Mouse (Mus musculus) liver, adult 2 months (tissue): ENCODE data around the gene Lamtor3. TPM values are rescaled to one million over a fixed set of nuclear protein-coding genes. Genes with fewer than 3 reads are reported as not detected.

Source experiments
- DNase-seq: peaks from one replicate; pipeline ENCODE4 v3.0.0-alpha.2; 2011; ENCODE audit warnings: low read depth, low spot score; ENCODE audit errors: extremely low read depth
- H3K27ac ChIP-seq: fragments of 200-500 bp; replicated peaks from 2 replicates; pipeline ENCODE4 v1.5.1; 2012; ENCODE audit warnings: low read depth, mild to moderate bottlenecking, control low read depth, inconsistent platforms, low read length; ENCODE audit not compliant: insufficient read depth
- H3K27me3 ChIP-seq: fragments of 200-500 bp; 2 replicates; pipeline ENCODE4 v1.6.1; 2012; ENCODE audit warnings: mild to moderate bottlenecking, moderate library complexity, low read length, inconsistent platforms; ENCODE audit not compliant: control insufficient read depth, insufficient read depth
- H3K36me3 ChIP-seq: fragments of 200-500 bp; 2 replicates; pipeline ENCODE4 v1.6.1; 2012; ENCODE audit warnings: low read length, inconsistent platforms; ENCODE audit not compliant: control insufficient read depth, insufficient read depth
- H3K4me1 ChIP-seq: fragments of 200-500 bp; 2 replicates; pipeline ENCODE4 v1.6.1; 2011; ENCODE audit warnings: low read length; ENCODE audit not compliant: control insufficient read depth, insufficient read depth
- H3K4me3 ChIP-seq: fragments of 200-500 bp; 2 replicates; pipeline ENCODE4 v1.5.1; 2011; ENCODE audit warnings: low read depth, mild to moderate bottlenecking, control low read depth, low read length, moderate library complexity; ENCODE audit not compliant: insufficient read depth
- H3K79me2 ChIP-seq: fragments of 200-500 bp; 2 replicates; pipeline ENCODE4 v1.6.1; 2012; ENCODE audit warnings: inconsistent platforms, mild to moderate bottlenecking, low read length, moderate library complexity; ENCODE audit not compliant: control insufficient read depth, insufficient read depth
- H3K9ac ChIP-seq: fragments of 200-500 bp; 2 replicates; pipeline ENCODE4 v1.6.1; 2012; ENCODE audit warnings: low read depth, mild to moderate bottlenecking, control low read depth, inconsistent platforms, low read length
- CTCF ChIP-seq: fragments of 200-500 bp; IDR thresholded peaks from 2 replicates; pipeline ENCODE4 v1.5.1; 2011; ENCODE audit warnings: low read depth, low read length, control low read depth
- POLR2A ChIP-seq: fragments of 200-500 bp; IDR thresholded peaks from 2 replicates; pipeline ENCODE4 v1.6.1; 2011; ENCODE audit warnings: low read length, control low read depth; ENCODE audit not compliant: insufficient read depth; ENCODE audit errors: extremely low read depth
- WGBS: fragments of 180-500 bp; shearing (Covaris S2); methylation state at CpG from one replicate; pipeline ENCODE4 v1.1.7; 2018; 5-methylcytosine and 5-hydroxymethylcytosine counted together
- polyA plus RNA-seq: library from polyadenylated mRNA; depleted of rRNA; stranded (reverse); fragments of >200 nt; gene quantifications from 2 replicates; pipeline ENCODE4 v1.2.3, GENCODE M21; 2012
- total RNA-seq: library from RNA; depleted of rRNA; stranded (reverse); fragments of >200 nt; gene quantifications from 2 replicates; pipeline ENCODE4 v1.2.3, GENCODE M21; 2014

Lamtor3 gene
- total and polyA plus RNA-seq, 2 experiments = 10.8 to 24.5 TPM

DNA sequence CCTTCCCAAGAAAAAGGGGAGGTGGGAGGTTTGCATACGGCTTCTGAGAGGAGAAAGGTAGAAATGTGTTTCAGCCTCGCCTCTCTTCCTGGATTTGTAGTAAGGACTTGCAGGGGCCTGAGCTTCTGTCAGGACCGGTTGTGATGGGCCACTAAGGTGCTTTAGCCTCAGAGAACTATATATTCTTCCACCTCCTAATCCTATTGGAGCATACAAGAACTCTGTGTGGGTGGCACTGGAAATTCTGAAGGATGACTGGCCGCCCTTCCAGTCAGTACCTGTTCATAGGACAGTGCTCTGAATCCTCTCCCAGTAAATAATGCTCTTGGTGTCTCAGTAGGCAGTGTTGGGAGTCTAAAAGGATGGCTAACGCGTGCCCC lies 616 bp downstream of the Lamtor3 start:
- H3K79me2 ChIP-seq = peaks cover 8% of the 10 kb centered on the region; the same call in 1 of the 2 replicates
- peak; percentile 18 for DNase-seq
- H3K27me3 ChIP-seq = no peaks in the 10 kb centered on the region
- H3K4me3 ChIP-seq = peak overlapping the region; percentile 100
- H3K36me3 ChIP-seq = peaks cover 14% of the 10 kb centered on the region
- peak overlapping the region; percentile 99 for H3K9ac ChIP-seq
- peak overlapping the region; percentile 94 for H3K27ac ChIP-seq
- 9% methylated on average over 6 of the region's 6 CpGs for WGBS
- H3K4me1 ChIP-seq = peaks cover 6% of the 10 kb centered on the region; the same call in 1 of the 2 replicates
- no peak for TF ChIP-seq CTCF
- no peak for TF ChIP-seq POLR2A

DNA sequence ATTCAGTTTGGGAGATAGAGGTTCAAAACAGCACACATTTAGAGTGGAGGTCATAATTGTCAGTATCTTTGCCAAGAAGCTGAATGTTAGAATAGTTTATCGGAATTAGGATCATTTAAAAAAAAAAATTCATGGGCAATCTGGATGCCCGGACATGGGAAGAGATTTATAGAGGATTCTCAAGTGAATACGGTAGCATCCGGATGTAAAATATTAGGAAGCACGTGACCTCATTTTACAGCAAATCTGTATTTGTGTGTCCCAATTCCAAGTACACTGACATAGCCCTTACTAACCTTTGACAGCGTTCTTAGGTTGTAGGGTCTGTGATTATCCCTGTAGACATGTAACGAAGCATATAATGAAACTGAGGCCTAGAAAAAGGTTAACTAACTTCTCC lies 1.1 kb downstream of the Lamtor3 start:
- Histone ChIP-seq H3K27me3 (no peaks in the 10 kb centered on the region), H3K27ac (no peak overlapping the region), H3K36me3 (peaks cover 14% of the 10 kb centered on the region), H3K9ac (no peak overlapping the region; the same call in 1 of the 2 replicates), H3K4me1 (peaks cover 6% of the 10 kb centered on the region; the same call in 1 of the 2 replicates), H3K79me2 (peaks cover 8% of the 10 kb centered on the region; the same call in 1 of the 2 replicates), H3K4me3 (peak overlapping the region; percentile 100)
- WGBS = 87% methylated on average over 7 of the region's 7 CpGs
- DNase-seq = no peak
- TF ChIP-seq POLR2A (no peak), CTCF (no peak)

DNA sequence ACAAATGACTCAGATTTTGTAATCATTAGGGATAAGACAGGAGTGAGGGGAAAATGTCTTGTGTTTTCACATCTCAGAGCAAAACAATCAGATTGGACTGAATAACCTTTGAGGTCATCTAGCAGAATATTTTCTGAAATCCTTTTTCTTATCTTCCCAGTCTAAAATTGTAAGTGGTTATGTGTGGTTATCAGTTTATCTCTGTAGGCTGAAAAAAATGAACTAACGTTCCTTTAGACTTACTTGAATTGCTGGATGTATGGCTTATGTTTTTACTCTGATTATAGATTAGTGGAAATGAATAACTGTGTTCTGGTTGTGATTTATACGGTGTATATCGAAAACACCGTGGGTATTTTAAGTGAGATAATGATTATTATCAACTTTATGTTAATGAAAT lies 2.3 kb downstream of the Lamtor3 start:
- Histone ChIP-seq H3K4me1 (peaks cover 6% of the 10 kb centered on the region; the same call in 1 of the 2 replicates), H3K79me2 (peaks cover 8% of the 10 kb centered on the region; the same call in 1 of the 2 replicates), H3K9ac (no peak overlapping the region), H3K4me3 (no peak overlapping the region), H3K27me3 (no peaks in the 10 kb centered on the region), H3K36me3 (peaks cover 21% of the 10 kb centered on the region), H3K27ac (no peak overlapping the region)
- DNase-seq = no peak
- WGBS = 93% methylated on average over 4 of the region's 4 CpGs
- TF ChIP-seq CTCF = no peak
- no peak for TF ChIP-seq POLR2A

DNA sequence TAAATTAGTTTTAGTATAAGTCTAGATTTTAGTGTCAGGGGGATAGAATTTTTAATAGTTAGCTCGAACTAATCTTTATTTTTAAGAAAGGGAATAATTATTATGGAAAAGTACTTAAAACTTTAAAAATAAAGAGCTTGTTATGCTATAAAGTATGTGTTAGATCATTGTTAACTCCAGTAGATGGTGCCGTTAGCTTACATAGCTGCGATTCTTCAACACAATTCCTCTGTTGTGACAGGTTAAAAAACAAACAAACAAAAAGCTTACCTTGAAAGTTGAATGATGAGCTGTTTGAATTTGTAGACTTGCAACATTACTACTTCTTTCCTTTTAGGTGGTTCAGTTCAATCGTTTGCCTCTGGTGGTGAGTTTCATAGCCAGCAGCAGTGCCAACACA lies 8.7 kb downstream of the Lamtor3 start:
- WGBS = 93% methylated on average over 4 of the region's 4 CpGs
- H3K4me1 ChIP-seq = no peaks in the 10 kb centered on the region
- H3K27me3 ChIP-seq = no peaks in the 10 kb centered on the region
- H3K79me2 ChIP-seq = no peaks in the 10 kb centered on the region
- H3K36me3 ChIP-seq = peaks cover 34% of the 10 kb centered on the region
- H3K27ac ChIP-seq = no peak overlapping the region
- no peak for DNase-seq
- no peak overlapping the region for H3K9ac ChIP-seq
- TF ChIP-seq POLR2A = no peak
- no peak for TF ChIP-seq CTCF
- H3K4me3 ChIP-seq = no peak overlapping the region

DNA sequence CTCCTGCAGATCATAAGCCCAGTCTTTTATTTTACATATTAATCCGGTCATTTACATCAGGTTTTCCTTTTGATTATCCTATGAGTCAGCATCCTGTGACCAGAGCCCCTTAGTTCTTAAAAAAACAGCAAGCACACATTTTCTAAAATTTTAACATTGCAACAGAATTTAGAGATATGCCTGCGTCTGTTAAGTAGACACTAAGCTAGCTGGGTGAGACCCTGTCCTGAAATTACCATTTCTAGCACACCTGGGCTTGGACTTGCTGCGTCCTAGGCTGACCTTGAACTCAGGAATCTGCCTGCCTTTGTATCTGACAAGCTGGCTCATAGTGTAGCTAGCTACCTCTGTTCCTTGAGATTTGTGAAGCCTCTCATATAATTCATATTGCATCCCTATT lies 11.6 kb downstream of the Lamtor3 start:
- Histone ChIP-seq H3K27ac (no peak overlapping the region), H3K9ac (no peak overlapping the region), H3K27me3 (no peaks in the 10 kb centered on the region), H3K4me1 (no peaks in the 10 kb centered on the region), H3K4me3 (no peak overlapping the region), H3K36me3 (peaks cover 21% of the 10 kb centered on the region; the same call in 1 of the 2 replicates), H3K79me2 (no peaks in the 10 kb centered on the region)
- DNase-seq = no peak
- TF ChIP-seq CTCF (no peak), POLR2A (no peak)
- WGBS = 81% methylated on average over 3 of the region's 3 CpGs

DNA sequence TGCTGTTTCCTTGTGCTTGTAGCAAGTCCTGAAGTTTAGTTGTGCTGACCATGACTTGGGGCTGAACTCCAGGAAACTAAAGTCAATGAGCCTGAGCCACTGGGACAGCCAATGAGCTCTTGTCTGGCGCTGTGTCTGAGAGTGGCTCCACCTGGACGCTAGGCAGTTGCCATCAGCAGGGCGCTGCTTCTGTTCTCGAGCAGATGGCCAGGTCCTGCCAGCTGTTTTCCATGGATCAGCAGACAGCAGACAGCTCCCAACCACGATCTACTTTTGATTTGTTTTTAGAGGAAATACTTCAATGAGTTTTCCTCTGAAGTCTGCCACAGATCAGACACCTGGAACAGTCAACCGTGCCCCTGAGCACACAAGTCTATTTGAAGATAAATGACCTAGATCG lies 14.4 kb downstream of the Lamtor3 start:
- no peak for DNase-seq
- H3K36me3 ChIP-seq = peaks cover 5% of the 10 kb centered on the region; the same call in 1 of the 2 replicates

More for the DNA sequence above, 14.4 kb downstream of the Lamtor3 start:
- no peaks in the 10 kb centered on the region for H3K4me1 ChIP-seq
- no peak overlapping the region for H3K4me3 ChIP-seq
- H3K27ac ChIP-seq = no peak overlapping the region
- no peaks in the 10 kb centered on the region for H3K79me2 ChIP-seq
- TF ChIP-seq POLR2A = no peak
- no peak for TF ChIP-seq CTCF
- no peaks in the 10 kb centered on the region for H3K27me3 ChIP-seq
- 80% methylated on average over 7 of the region's 7 CpGs for WGBS
- no peak overlapping the region for H3K9ac ChIP-seq
